Mouse (Mus musculus): ENCODE measurements around the gene Pcnx.
"Not testable (repeated sequence)": the region's sequence is repeated elsewhere in the genome, so short reads cannot be mapped to it uniquely, and the experiment has no call there.

Pcnx gene

GRCm38 (mm10) chr12:81950016-81950415, 90.2 kb downstream of the Pcnx start:
- no peak for DNase-seq (ENCODE audit: low read depth, low spot score)

- DNase-seq (ENCODE audit: low read depth, low spot score): no peak
These were observed 98.5 kb downstream of the Pcnx start for GRCm38 (mm10) chr12:81958351-81958750.

GRCm38 (mm10) chr12:81965416-81965815, 105.6 kb downstream of the Pcnx start:
- DNase-seq (ENCODE audit: low read depth, low spot score): no peak

GRCm38 (mm10) chr12:81971042-81971883, 111.4 kb downstream of the Pcnx start:
- no peak for DNase-seq (ENCODE audit: low read depth, low spot score)

- DNase-seq (ENCODE audit: low read depth, low spot score): no peak
These were observed 112.1 kb downstream of the Pcnx start for GRCm38 (mm10) chr12:81971884-81972362.

- DNase-seq (ENCODE audit: low read depth, low spot score): no peak
These were observed 115.0 kb downstream of the Pcnx start for GRCm38 (mm10) chr12:81974806-81975205.

- no peak for DNase-seq (ENCODE audit: low read depth, low spot score)
These were observed 117.5 kb downstream of the Pcnx start for GRCm38 (mm10) chr12:81977346-81977745.

GRCm38 (mm10) chr12:81979312-81979711, 119.5 kb downstream of the Pcnx start:
- DNase-seq (ENCODE audit: low read depth, low spot score): no peak

GRCm38 (mm10) chr12:81992106-81992505, 132.3 kb downstream of the Pcnx start:
- DNase-seq (ENCODE audit: low read depth, low spot score): no peak

GRCm38 (mm10) chr12:81992996-81993395, 133.2 kb downstream of the Pcnx start:
- DNase-seq (ENCODE audit: low read depth, low spot score): no peak

GRCm38 (mm10) chr12:81994911-81995667, 135.3 kb downstream of the Pcnx start:
- no peak for DNase-seq (ENCODE audit: low read depth, low spot score)

- DNase-seq (ENCODE audit: low read depth, low spot score): no peak
These were observed 137.0 kb downstream of the Pcnx start for GRCm38 (mm10) chr12:81996679-81997362.

GRCm38 (mm10) chr12:81997497-81997896, 137.7 kb downstream of the Pcnx start:
- DNase-seq (ENCODE audit: low read depth, low spot score): no peak

GRCm38 (mm10) chr12:82002697-82003096, 142.9 kb downstream of the Pcnx start:
- DNase-seq (ENCODE audit: low read depth, low spot score): not testable (repeated sequence)

GRCm38 (mm10) chr12:82025901-82026633, 166.2 kb downstream of the Pcnx start:
- DNase-seq (ENCODE audit: low read depth, low spot score): not testable (repeated sequence)

GRCm38 (mm10) chr12:82033524-82033923, 173.7 kb downstream of the Pcnx start:
- DNase-seq (ENCODE audit: low read depth, low spot score): not testable (repeated sequence)

- DNase-seq (ENCODE audit: low read depth, low spot score): not testable (repeated sequence)
These were observed 174.2 kb downstream of the Pcnx start for GRCm38 (mm10) chr12:82033973-82034372.

GRCm38 (mm10) chr12:82044078-82044477, 184.3 kb downstream of the Pcnx start:
- DNase-seq (ENCODE audit: low read depth, low spot score): not testable (repeated sequence)
